Mouse (Mus musculus) kidney, embryonic 14.5 days (tissue): ENCODE results near the gene Med16. TPM values are rescaled to one million over a fixed set of nuclear protein-coding genes. Genes with fewer than 3 reads are reported as not detected.
A peak's percentile ranks its signal among the peaks of the same experiment; 100 is the strongest.

Experiments used
- ATAC-seq: fragments of 200-750 bp; cut with Nextera tagmentation; 2 replicates; pipeline ENCODE4 v1.8.0; 2017; ENCODE audit warnings: moderate number of reproducible peaks, mild to moderate bottlenecking, moderate TSS enrichment, moderate library complexity; ENCODE audit not compliant: low FRiP score, low TSS enrichment
- H3K27ac ChIP-seq: fragments of 300-500 bp; sonication (generic); 2 replicates; pipeline ENCODE4 v1.5.1; 2014; ENCODE audit warnings: low read depth, mild to moderate bottlenecking, low read length, moderate library complexity, mixed read lengths
- H3K27me3 ChIP-seq: fragments of 300-500 bp; sonication (generic); 2 replicates; pipeline ENCODE4 v1.6.1; 2014; ENCODE audit warnings: mild to moderate bottlenecking, low read length; ENCODE audit not compliant: control insufficient read depth, insufficient read depth
- H3K36me3 ChIP-seq: fragments of 300-500 bp; sonication (generic); 2 replicates; pipeline ENCODE4 v1.6.1; 2014; ENCODE audit warnings: low read length, mixed read lengths; ENCODE audit not compliant: control insufficient read depth, insufficient read depth
- H3K4me1 ChIP-seq: fragments of 300-500 bp; sonication (generic); 2 replicates; pipeline ENCODE4 v1.6.1; 2014; ENCODE audit warnings: low read length, mixed read lengths; ENCODE audit not compliant: control insufficient read depth, insufficient read depth
- H3K4me2 ChIP-seq: fragments of 300-500 bp; sonication (generic); replicated peaks from 2 replicates; pipeline ENCODE4 v1.6.1; 2014; ENCODE audit warnings: low read depth, mild to moderate bottlenecking, low read length
- H3K4me3 ChIP-seq: fragments of 300-500 bp; sonication (generic); 2 replicates; pipeline ENCODE4 v1.5.1; 2014; ENCODE audit warnings: mild to moderate bottlenecking, low read length
- H3K9ac ChIP-seq: fragments of 300-500 bp; sonication (generic); 2 replicates; pipeline ENCODE4 v1.6.1; 2014; ENCODE audit warnings: low read depth, mild to moderate bottlenecking, low read length, moderate library complexity
- H3K9me3 ChIP-seq: fragments of 300-500 bp; sonication (generic); 2 replicates; pipeline ENCODE4 v1.6.1; 2016; ENCODE audit warnings: low read length; ENCODE audit not compliant: control insufficient read depth
- WGBS: fragments of 180-500 bp; shearing (Covaris S2); extraction: QIAGEN DNeasy Blood & Tissue Kit; methylation state at CpG from one replicate; pipeline ENCODE4 v1.1.7; 2014; 5-methylcytosine and 5-hydroxymethylcytosine counted together
- polyA plus RNA-seq: library from polyadenylated mRNA; unstranded; fragments of >200 nt; fragmentation: Nextera tagmentation; extraction: Ambion mirVana; gene quantifications from 2 replicates; pipeline ENCODE4 v1.2.1, GENCODE M21; 2014

Gene Med16
- polyA plus RNA-seq, 1 experiment from 2014 or later, result 61.2 TPM

- no peak overlapping the region for H3K4me2 ChIP-seq
- WGBS, result 83% methylated on average over 16 of the region's 16 CpGs
Measured at GRCm38 (mm10) chr10:79934794-79935569, 26.3 kb upstream of the Med16 start.

GRCm38 (mm10) chr10:79934272-79934721, 25.6 kb upstream of the Med16 start:
- H3K4me1 ChIP-seq, result peaks cover 75% of the 10 kb centered on the region
- no peak for ATAC-seq
- WGBS, result 61% methylated on average over 13 of the region's 13 CpGs
- H3K9me3 ChIP-seq, result no peaks in the 10 kb centered on the region
- no peak overlapping the region for H3K4me3 ChIP-seq
- H3K4me2 ChIP-seq, result no peak overlapping the region
- no peaks in the 10 kb centered on the region for H3K27me3 ChIP-seq
- H3K27ac ChIP-seq, result no peak overlapping the region
- H3K36me3 ChIP-seq, result peaks cover 47% of the 10 kb centered on the region
- no peak overlapping the region for H3K9ac ChIP-seq

More at GRCm38 (mm10) chr10:79934794-79935569, 26.3 kb upstream of the Med16 start:
- Histone ChIP-seq H3K27me3 (no peaks in the 10 kb centered on the region), H3K27ac (peak overlapping the region; percentile 18; the same call in 1 of the 2 replicates), H3K4me1 (peaks cover 70% of the 10 kb centered on the region), H3K36me3 (peaks cover 52% of the 10 kb centered on the region), H3K9ac (no peak overlapping the region), H3K9me3 (no peaks in the 10 kb centered on the region), H3K4me3 (no peak overlapping the region)
- no peak for ATAC-seq

GRCm38 (mm10) chr10:79933861-79934260, 25.1 kb upstream of the Med16 start:
- Histone ChIP-seq H3K9ac (no peak overlapping the region), H3K36me3 (peaks cover 47% of the 10 kb centered on the region), H3K4me1 (peaks cover 80% of the 10 kb centered on the region), H3K4me2 (no peak overlapping the region), H3K4me3 (no peak overlapping the region), H3K27ac (no peak overlapping the region), H3K27me3 (no peaks in the 10 kb centered on the region), H3K9me3 (no peaks in the 10 kb centered on the region)
- ATAC-seq, result no peak
- WGBS, result 77% methylated on average over 6 of the region's 6 CpGs

- WGBS, result 63% methylated on average over 9 of the region's 9 CpGs
- Histone ChIP-seq H3K27ac (peak overlapping the region; percentile 53), H3K4me2 (no peak overlapping the region), H3K4me3 (no peak overlapping the region), H3K4me1 (peaks cover 79% of the 10 kb centered on the region), H3K9me3 (no peaks in the 10 kb centered on the region), H3K27me3 (no peaks in the 10 kb centered on the region), H3K9ac (0 out of 2 replicates have a peak overlapping the region, but pooled peaks have one; percentile 18), H3K36me3 (peaks cover 46% of the 10 kb centered on the region)
- ATAC-seq, result no peak
Measured at GRCm38 (mm10) chr10:79933145-79933679, 24.5 kb upstream of the Med16 start.

GRCm38 (mm10) chr10:79932736-79933135, 24.0 kb upstream of the Med16 start:
- Histone ChIP-seq H3K4me2 (peak overlapping the region; percentile 30), H3K9me3 (no peaks in the 10 kb centered on the region), H3K27me3 (no peaks in the 10 kb centered on the region), H3K4me1 (peaks cover 75% of the 10 kb centered on the region), H3K27ac (peak overlapping the region; percentile 53), H3K36me3 (peaks cover 41% of the 10 kb centered on the region), H3K4me3 (no peak overlapping the region), H3K9ac (peak overlapping the region; percentile 23; the same call in 1 of the 2 replicates)
- ATAC-seq, result peak; percentile 44
- WGBS, result 11% methylated on average over 8 of the region's 8 CpGs

DNA sequence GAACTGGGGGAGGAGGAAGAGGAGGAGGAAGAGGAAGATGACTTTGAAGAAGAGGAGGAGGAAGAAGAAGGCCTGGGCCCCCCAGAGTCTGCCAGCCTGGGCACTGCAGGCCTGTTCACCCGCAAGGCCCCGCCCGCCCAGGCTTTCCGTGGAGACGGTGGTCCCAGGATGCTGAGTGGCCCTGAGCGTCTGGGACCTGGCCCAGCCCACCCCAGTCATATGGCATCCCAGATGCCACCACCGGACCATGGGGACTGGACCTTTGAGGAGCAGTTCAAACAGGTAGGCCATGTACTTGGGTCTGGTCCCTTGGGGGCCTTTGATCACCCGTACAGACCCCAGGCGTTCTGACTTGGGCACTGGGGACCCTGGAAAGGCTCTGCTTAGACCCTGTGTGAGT, 23.1 kb upstream of the Med16 start:
- H3K36me3 ChIP-seq, result peaks cover 31% of the 10 kb centered on the region
- no peak overlapping the region for H3K4me3 ChIP-seq

GRCm38 (mm10) chr10:79930826-79931186, 22.1 kb upstream of the Med16 start:
- Histone ChIP-seq H3K27ac (no peak overlapping the region), H3K9ac (no peak overlapping the region), H3K4me1 (peaks cover 60% of the 10 kb centered on the region), H3K27me3 (no peaks in the 10 kb centered on the region), H3K9me3 (no peaks in the 10 kb centered on the region), H3K4me2 (no peak overlapping the region), H3K4me3 (no peak overlapping the region), H3K36me3 (peaks cover 31% of the 10 kb centered on the region)
- ATAC-seq, result no peak
- WGBS, result 91% methylated on average over 16 of the region's 16 CpGs

More for the DNA sequence above, 23.1 kb upstream of the Med16 start:
- no peaks in the 10 kb centered on the region for H3K27me3 ChIP-seq
- no peak overlapping the region for H3K9ac ChIP-seq
- peak overlapping the region; percentile 53; the same call in 1 of the 2 replicates for H3K27ac ChIP-seq
- WGBS, result 81% methylated on average over 9 of the region's 9 CpGs
- H3K9me3 ChIP-seq, result no peaks in the 10 kb centered on the region
- H3K4me1 ChIP-seq, result peaks cover 65% of the 10 kb centered on the region
- 0 out of 2 replicates have a peak overlapping the region, but pooled peaks have one; percentile 8 for H3K4me2 ChIP-seq
- ATAC-seq, result no peak

GRCm38 (mm10) chr10:79929967-79930825, 21.5 kb upstream of the Med16 start:
- Histone ChIP-seq H3K9ac (no peak overlapping the region), H3K9me3 (no peaks in the 10 kb centered on the region), H3K27me3 (no peaks in the 10 kb centered on the region), H3K27ac (no peak overlapping the region), H3K4me3 (0 out of 2 replicates have a peak overlapping the region, but pooled peaks have one; percentile 74), H3K36me3 (peaks cover 31% of the 10 kb centered on the region), H3K4me2 (no peak overlapping the region), H3K4me1 (peaks cover 60% of the 10 kb centered on the region)
- 86% methylated on average over 18 of the region's 18 CpGs for WGBS
- no peak for ATAC-seq
